Mouse (Mus musculus) kidney, embryonic 15.5 days (tissue): Measurements from ENCODE around the gene Lrrc51. TPM values are rescaled to one million over a fixed set of nuclear protein-coding genes. Genes with fewer than 3 reads are reported as not detected.
A peak's percentile ranks its signal among the peaks of the same experiment; 100 is the strongest.
"Not testable (repeated sequence)": the region's sequence is repeated elsewhere in the genome, so short reads cannot be mapped to it uniquely, and the experiment has no call there.

Source experiments
- ATAC-seq: fragments of 200-750 bp; cut with Nextera tagmentation; replicated peaks from 2 replicates; pipeline ENCODE4 v1.8.0; 2017; ENCODE audit warnings: moderate TSS enrichment; ENCODE audit not compliant: low FRiP score
- H3K27ac ChIP-seq: fragments of 300-500 bp; sonication (generic); 2 replicates; pipeline ENCODE4 v1.5.1; 2015; ENCODE audit warnings: mild to moderate bottlenecking, inconsistent platforms
- H3K27me3 ChIP-seq: fragments of 300-500 bp; sonication (generic); 2 replicates; pipeline ENCODE4 v1.6.1; 2015; ENCODE audit warnings: inconsistent platforms
- H3K36me3 ChIP-seq: fragments of 300-500 bp; sonication (generic); 2 replicates; pipeline ENCODE4 v1.6.1; 2015; ENCODE audit warnings: inconsistent platforms
- H3K4me1 ChIP-seq: fragments of 300-500 bp; sonication (generic); 2 replicates; pipeline ENCODE4 v1.6.1; 2015; ENCODE audit warnings: inconsistent platforms
- H3K4me2 ChIP-seq: fragments of 300-500 bp; sonication (generic); 2 replicates; pipeline ENCODE4 v1.6.1; 2015; ENCODE audit warnings: moderate library complexity, mild to moderate bottlenecking, inconsistent platforms
- H3K4me3 ChIP-seq: fragments of 300-500 bp; sonication (generic); replicated peaks from 2 replicates; pipeline ENCODE4 v1.5.1; 2015; ENCODE audit warnings: mild to moderate bottlenecking, inconsistent platforms
- H3K9ac ChIP-seq: fragments of 300-500 bp; sonication (generic); 2 replicates; pipeline ENCODE4 v1.6.1; 2015; ENCODE audit warnings: mild to moderate bottlenecking, inconsistent platforms
- H3K9me3 ChIP-seq: fragments of 300-500 bp; sonication (generic); replicated peaks from 2 replicates; pipeline ENCODE4 v1.6.1; 2016; ENCODE audit warnings: inconsistent platforms
- WGBS: fragments of 180-500 bp; shearing (Covaris S2); methylation state at CpG from one replicate; pipeline ENCODE4 v1.1.7; 2015; ENCODE audit warnings: mixed read lengths; 5-methylcytosine and 5-hydroxymethylcytosine counted together
- polyA plus RNA-seq: library from polyadenylated mRNA; unstranded; fragments of >200 nt; fragmentation: Nextera tagmentation; extraction: Ambion mirVana; gene quantifications from 2 replicates; pipeline ENCODE4 v1.2.1, GENCODE M21; 2015

The Lrrc51 gene
- polyA plus RNA-seq, 1 experiment from 2014 or later = 9.9 TPM

DNA sequence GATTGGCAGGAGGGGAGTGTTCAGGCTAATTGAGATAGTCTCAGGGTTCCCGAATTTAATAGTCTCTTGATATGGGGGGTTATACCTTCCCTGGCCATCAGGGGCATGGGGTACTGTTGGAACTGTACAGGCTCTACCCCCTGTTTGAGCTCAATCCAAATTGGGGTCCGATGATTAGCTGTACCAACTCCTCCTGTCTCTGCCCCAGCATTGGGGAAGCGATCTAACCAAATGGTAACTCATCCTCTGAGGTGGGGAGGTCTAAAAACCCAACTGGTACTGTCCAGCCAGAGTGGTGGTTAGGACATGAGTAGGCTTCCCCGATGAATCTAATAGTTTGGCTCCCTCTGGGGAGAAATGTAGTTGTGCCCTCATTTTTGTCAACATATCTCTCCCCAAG, 3.3 kb upstream of the Lrrc51 start:
- Histone ChIP-seq H3K27me3 (no peaks in the 10 kb centered on the region), H3K4me1 (peaks cover 24% of the 10 kb centered on the region), H3K9me3 (no peaks in the 10 kb centered on the region), H3K4me2 (no peak overlapping the region), H3K4me3 (no peak overlapping the region), H3K27ac (no peak overlapping the region), H3K36me3 (0 out of 2 replicates have a peak, but pooled peaks cover 8% of the 10 kb centered on the region), H3K9ac (no peak overlapping the region)
- no peak for ATAC-seq
- 95% methylated on average over 4 of the region's 4 CpGs for WGBS

DNA sequence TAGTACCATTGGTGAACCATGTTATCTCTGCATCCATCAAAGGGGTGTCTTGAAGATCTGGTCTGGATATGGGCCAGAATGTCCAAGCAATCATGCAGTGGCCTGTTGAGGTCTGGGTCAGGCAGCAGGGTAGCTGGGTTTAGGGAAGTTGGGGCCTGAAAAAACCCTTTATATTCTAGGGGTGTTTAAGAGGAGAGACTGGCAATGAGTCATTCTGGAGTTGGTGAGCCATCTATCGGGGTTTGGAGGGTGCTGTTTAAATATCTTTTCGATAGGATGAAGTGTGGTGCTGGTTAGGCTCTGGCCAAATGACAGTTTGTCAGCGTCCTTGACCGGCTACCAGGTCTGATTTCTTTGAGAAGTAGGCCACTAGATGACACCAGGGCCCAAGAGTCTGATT, 2.3 kb upstream of the Lrrc51 start:
- Histone ChIP-seq H3K27ac (no peak overlapping the region), H3K9me3 (no peaks in the 10 kb centered on the region), H3K27me3 (no peaks in the 10 kb centered on the region), H3K4me1 (peaks cover 24% of the 10 kb centered on the region), H3K4me3 (no peak overlapping the region), H3K4me2 (no peak overlapping the region), H3K36me3 (0 out of 2 replicates have a peak, but pooled peaks cover 8% of the 10 kb centered on the region), H3K9ac (no peak overlapping the region)
- ATAC-seq = no peak
- WGBS = 90% methylated on average over 4 of the region's 4 CpGs

DNA sequence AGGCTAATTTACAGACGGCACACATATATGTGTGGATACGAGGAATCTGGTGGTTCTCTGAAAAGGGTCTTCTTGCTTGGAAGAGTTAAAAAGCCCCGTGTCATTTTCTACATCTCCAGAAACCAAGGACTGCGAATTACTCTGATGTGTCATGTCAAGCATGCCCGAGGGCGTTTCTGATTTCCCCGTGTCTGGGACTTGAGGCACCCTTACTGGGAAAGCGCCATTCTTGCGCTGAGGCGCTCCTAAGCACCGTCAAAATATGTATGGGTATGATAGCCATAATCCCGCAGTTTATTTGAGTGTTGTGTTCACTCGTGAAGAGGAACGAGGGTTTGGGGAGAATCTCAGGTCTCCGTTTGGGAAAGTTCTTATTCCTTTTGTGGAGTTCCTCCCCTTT, 395 bp downstream of the Lrrc51 start:
- Histone ChIP-seq H3K9me3 (no peaks in the 10 kb centered on the region), H3K36me3 (0 out of 2 replicates have a peak, but pooled peaks cover 4% of the 10 kb centered on the region), H3K4me3 (peak overlapping the region; percentile 81), H3K4me2 (peak overlapping the region; percentile 62), H3K9ac (peak overlapping the region; percentile 60), H3K27ac (peak overlapping the region; percentile 77), H3K4me1 (peaks cover 24% of the 10 kb centered on the region), H3K27me3 (no peaks in the 10 kb centered on the region)
- 4% methylated on average over 15 of the region's 15 CpGs for WGBS
- ATAC-seq = peak; percentile 47; the same call in 1 of the 2 replicates

DNA sequence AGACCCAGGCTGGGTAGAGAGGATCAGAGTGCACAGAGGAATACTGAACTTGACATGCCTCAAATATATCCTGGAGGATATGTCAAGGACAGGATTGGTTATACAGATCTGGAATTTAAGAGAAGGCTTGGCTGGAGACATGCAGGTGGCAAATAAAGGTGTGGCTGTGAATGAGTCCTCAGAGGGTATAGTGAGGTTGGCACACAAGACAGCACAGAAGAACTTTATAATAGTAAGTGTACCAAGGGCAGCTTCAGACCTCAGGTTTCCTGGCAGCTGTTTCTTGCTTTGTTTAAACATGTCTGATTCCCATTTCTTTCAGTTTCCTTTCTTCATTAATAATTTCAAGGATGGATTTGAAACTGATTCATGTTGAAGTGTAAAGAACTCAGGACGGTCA, 1.1 kb downstream of the Lrrc51 start:
- Histone ChIP-seq H3K4me2 (peak overlapping the region; percentile 62), H3K4me3 (peak overlapping the region; percentile 81; the same call in 1 of the 2 replicates), H3K27me3 (no peaks in the 10 kb centered on the region), H3K9me3 (no peaks in the 10 kb centered on the region), H3K9ac (no peak overlapping the region), H3K4me1 (peaks cover 24% of the 10 kb centered on the region), H3K27ac (no peak overlapping the region), H3K36me3 (0 out of 2 replicates have a peak, but pooled peaks cover 4% of the 10 kb centered on the region)
- ATAC-seq = no peak
- 89% methylated on average over 1 of the region's 1 CpGs for WGBS

DNA sequence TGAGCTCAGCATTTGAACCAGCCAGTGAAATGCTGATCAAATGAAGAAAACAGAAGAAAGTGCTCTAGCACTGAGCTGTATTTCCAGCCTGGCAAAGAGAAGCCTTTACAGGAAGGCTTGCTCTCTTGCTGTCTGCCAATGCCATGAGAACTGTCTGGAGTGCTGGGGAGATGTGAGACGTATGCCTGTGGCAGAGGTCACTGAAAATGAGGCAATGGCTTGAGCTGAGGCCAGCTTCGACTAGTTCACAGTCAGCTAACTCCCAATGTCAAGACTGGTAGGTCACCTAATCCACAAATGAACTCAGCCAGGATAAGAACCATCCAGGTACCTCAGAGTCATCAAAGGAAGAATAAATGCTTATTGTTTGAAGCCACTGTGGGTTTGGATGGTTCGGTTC, 5.6 kb downstream of the Lrrc51 start:
- Histone ChIP-seq H3K9ac (no peak overlapping the region), H3K4me1 (peaks cover 6% of the 10 kb centered on the region), H3K36me3 (no peaks in the 10 kb centered on the region), H3K4me2 (no peak overlapping the region), H3K4me3 (no peak overlapping the region), H3K27me3 (no peaks in the 10 kb centered on the region), H3K27ac (no peak overlapping the region), H3K9me3 (no peaks in the 10 kb centered on the region)
- ATAC-seq = no peak
- WGBS = 77% methylated on average over 3 of the region's 3 CpGs

DNA sequence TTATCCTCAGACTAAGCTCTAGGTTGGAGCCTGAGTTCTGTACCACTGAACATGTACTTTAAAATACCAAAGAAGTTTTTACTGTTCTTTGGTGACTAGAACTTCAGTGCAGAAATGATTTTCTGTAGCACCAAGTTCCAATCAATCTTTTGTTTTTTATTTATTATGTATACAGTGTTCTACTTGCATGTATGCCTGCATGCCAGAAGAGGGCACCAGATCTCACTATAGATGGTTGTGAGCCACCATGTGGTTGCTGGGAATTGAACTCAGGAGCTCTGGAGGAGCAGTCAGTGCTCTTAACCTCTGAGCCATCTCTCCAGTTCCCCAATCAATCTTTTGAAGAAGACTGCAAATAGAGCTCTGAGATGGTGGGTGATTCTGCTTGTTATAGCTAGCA, 7.8 kb downstream of the Lrrc51 start:
- H3K4me2 ChIP-seq, H3K9ac ChIP-seq, H3K4me1 ChIP-seq, H3K27me3 ChIP-seq, H3K27ac ChIP-seq, H3K36me3 ChIP-seq, H3K4me3 ChIP-seq, ATAC-seq, H3K9me3 ChIP-seq: not testable (repeated sequence)

DNA sequence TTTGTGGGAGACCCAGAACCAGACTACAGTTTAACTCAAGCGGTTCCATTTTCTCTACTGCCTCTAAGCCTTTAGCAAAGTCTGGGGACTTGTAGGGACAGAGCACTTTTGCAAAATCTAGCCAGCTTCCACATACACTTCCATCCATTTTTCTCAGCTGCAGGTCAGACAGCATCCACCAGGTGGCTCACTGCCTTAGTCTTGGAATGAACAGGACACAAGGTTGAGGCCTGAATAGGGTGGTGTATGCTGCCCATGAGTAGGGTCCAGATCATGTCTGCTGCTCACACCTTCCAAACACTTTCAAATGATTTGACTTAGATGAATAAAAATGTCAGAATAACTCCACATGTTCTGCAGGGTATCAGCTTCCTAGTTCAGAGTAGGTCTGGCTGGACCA, 15.6 kb downstream of the Lrrc51 start:
- Histone ChIP-seq H3K4me3 (no peak overlapping the region), H3K36me3 (peaks cover 24% of the 10 kb centered on the region), H3K27me3 (no peaks in the 10 kb centered on the region), H3K9ac (no peak overlapping the region), H3K4me1 (no peaks in the 10 kb centered on the region), H3K4me2 (no peak overlapping the region), H3K27ac (no peak overlapping the region), H3K9me3 (no peaks in the 10 kb centered on the region)
- peak; percentile 79 for ATAC-seq
- 11% methylated on average over 1 of the region's 1 CpGs for whole genome bisulfite sequencing

DNA sequence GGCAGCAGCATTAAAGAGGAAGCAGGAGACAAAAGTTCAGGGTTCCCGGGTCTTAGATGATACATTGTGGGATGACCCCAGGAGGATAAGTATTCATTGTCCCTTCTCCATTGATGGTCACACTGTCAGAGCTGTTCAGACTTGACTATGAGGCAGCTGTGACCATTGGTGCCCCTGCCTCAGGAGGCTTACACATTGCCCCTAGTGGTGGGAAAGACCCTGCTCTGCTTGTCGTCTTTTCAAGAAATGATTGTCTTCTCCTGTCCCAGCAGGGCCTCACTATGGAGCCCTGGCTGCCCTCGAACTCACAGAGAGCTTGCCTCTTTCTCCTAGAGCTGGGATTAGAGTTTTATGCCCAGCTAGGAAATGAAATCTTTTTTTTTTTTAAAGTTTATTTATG, 21.7 kb downstream of the Lrrc51 start:
- Histone ChIP-seq H3K4me3 (no peak overlapping the region), H3K9ac (no peak overlapping the region), H3K9me3 (no peaks in the 10 kb centered on the region), H3K27me3 (no peaks in the 10 kb centered on the region), H3K4me1 (peaks cover 13% of the 10 kb centered on the region), H3K27ac (no peak overlapping the region), H3K4me2 (no peak overlapping the region), H3K36me3 (peaks cover 60% of the 10 kb centered on the region)
- ATAC-seq = no peak
- 69% methylated on average over 3 of the region's 3 CpGs for WGBS

DNA sequence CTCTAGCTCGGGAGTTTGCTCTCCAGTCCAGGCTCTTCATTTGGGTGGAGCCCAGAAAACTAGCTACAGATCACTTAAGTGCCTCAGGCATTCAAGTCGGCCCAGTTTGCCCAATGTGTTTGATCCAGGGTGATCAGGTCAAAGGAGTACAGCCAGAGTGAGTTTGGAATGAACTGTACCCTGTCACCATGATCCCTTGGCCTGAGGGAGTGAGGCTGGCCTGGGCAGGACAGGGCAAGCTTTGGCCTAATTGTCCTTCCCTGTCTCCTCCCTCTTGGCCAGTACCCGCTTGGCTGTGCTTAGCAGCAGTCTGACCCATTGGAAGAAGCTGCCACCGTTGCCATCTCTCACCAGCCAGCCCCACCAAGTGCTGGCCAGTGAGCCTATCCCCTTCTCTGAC, 23.6 kb downstream of the Lrrc51 start:
- H3K4me2 ChIP-seq = no peak overlapping the region
- no peak for ATAC-seq
- no peak overlapping the region for H3K4me3 ChIP-seq
- H3K27ac ChIP-seq = no peak overlapping the region
- H3K4me1 ChIP-seq = peaks cover 22% of the 10 kb centered on the region
- no peak overlapping the region for H3K9ac ChIP-seq
- WGBS = 89% methylated on average over 4 of the region's 4 CpGs
- H3K36me3 ChIP-seq = peaks cover 56% of the 10 kb centered on the region
- H3K9me3 ChIP-seq = no peaks in the 10 kb centered on the region
- H3K27me3 ChIP-seq = no peaks in the 10 kb centered on the region

DNA sequence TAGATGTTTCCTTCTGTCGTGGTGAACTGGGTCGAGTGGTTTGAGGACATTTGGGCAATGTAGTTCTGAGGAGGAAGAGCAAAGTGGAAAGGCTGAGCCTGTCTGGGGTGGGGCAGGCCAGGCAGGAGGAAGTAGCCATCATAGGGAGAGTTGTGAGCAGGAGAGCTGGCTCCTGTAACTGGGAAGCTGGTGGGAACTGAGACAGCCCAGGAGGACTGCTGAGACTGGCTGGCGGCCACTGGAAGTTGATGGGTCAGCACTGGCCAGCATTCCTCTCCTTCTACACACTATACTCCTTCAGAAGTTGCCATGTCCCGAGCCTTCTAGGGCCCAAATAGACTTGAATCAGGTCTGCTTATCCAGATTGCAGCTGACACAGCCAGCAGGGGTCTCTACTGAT, 25.3 kb downstream of the Lrrc51 start:
- WGBS = 86% methylated on average over 4 of the region's 4 CpGs
- H3K4me3 ChIP-seq = no peak overlapping the region
- H3K27me3 ChIP-seq = no peaks in the 10 kb centered on the region
- no peaks in the 10 kb centered on the region for H3K9me3 ChIP-seq
- peak overlapping the region; percentile 3; the same call in 1 of the 2 replicates for H3K4me2 ChIP-seq
- H3K36me3 ChIP-seq = peaks cover 39% of the 10 kb centered on the region
- no peak for ATAC-seq
- H3K27ac ChIP-seq = no peak overlapping the region
- peaks cover 24% of the 10 kb centered on the region for H3K4me1 ChIP-seq
- H3K9ac ChIP-seq = 0 out of 2 replicates have a peak overlapping the region, but pooled peaks have one; percentile 18

DNA sequence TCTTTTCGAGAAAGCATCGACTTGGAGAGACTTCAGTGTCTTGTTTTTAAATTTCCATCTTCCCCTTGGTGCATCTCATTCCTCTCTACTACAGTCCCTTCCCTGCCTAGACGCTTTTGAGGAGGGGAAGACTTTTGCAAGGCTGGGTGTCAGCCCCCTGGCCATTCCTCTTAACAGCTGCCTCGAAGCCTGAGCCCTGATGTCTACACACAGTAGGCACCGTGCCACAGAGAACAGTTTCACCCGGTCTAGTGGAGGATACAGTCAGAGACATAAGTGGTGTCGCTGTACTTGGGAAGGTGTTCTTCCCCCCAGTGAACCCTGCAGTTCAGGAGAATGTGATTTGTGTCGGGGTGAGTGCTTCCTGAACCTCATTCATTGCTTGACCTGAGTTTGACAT, 27.0 kb downstream of the Lrrc51 start:
- no peak for ATAC-seq
- peak overlapping the region; percentile 71 for H3K4me2 ChIP-seq
- peak overlapping the region; percentile 76 for H3K9ac ChIP-seq
- H3K9me3 ChIP-seq = no peaks in the 10 kb centered on the region
- peaks cover 34% of the 10 kb centered on the region for H3K36me3 ChIP-seq
- WGBS = 58% methylated on average over 8 of the region's 8 CpGs
- no peaks in the 10 kb centered on the region for H3K27me3 ChIP-seq
- peak overlapping the region; percentile 78 for H3K4me3 ChIP-seq
- H3K27ac ChIP-seq = peak overlapping the region; percentile 95; the same call in 1 of the 2 replicates
- H3K4me1 ChIP-seq = peaks cover 24% of the 10 kb centered on the region

DNA sequence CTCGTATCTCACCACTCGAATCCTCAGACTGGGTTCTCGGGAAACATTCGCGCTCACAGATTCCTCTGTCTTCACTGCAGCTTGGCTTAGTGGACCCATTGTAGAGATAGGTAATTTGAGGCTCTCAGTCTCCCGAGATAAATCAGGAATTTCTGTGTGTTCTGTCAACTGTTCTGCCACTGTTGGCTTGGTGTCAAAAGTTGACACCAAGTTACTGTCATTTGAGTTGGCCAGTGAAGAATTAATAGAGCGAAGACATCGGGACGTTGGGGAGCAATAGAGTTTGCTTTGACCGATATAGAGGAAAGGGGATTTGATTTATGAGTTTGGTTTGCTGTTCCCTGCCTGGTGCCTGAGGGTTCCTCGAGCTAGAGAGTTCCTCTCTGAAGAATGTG, 27.4 kb downstream of the Lrrc51 start, which contains the start of gene Tomt:
Tomt (minus strand) TSS at position 73 of the 395 bp plus-strand sequence.
- Histone ChIP-seq H3K27me3 (no peaks in the 10 kb centered on the region), H3K9me3 (no peaks in the 10 kb centered on the region), H3K4me1 (peaks cover 24% of the 10 kb centered on the region), H3K36me3 (peaks cover 30% of the 10 kb centered on the region), H3K4me2 (peak within 1 kb of the TSS; percentile 71), H3K27ac (peak within 1 kb of the TSS; percentile 95), H3K4me3 (peak within 1 kb of the TSS; percentile 78), H3K9ac (peak within 1 kb of the TSS; percentile 76)
- WGBS = 6% methylated on average over 11 of the region's 11 CpGs
- no peak for ATAC-seq
